Mouse (Mus musculus) G1E (cell line): ENCODE data around the gene Hk2. TPM values are rescaled to one million over a fixed set of nuclear protein-coding genes. Genes with fewer than 3 reads are reported as not detected.
"Not testable (repeated sequence)": the region's sequence is repeated elsewhere in the genome, so short reads cannot be mapped to it uniquely, and the experiment has no call there.

Source experiments
- ATAC-seq: 2 replicates; pipeline ENCODE4 v1.8.0; 2016; ENCODE audit warnings: mild to moderate bottlenecking; ENCODE audit not compliant: insufficient number of reproducible peaks, poor library complexity, low FRiP score, severe bottlenecking; ENCODE audit errors: extremely low read depth
- DNase-seq: peaks from one replicate; pipeline ENCODE4 v3.0.0; 2012; ENCODE audit warnings: low spot score
- H3K27me3 ChIP-seq: 2 replicates; pipeline ENCODE4 v1.6.1; 2012; ENCODE audit warnings: mild to moderate bottlenecking, low read length, inconsistent platforms; ENCODE audit not compliant: insufficient read depth
- H3K36me3 ChIP-seq: replicated peaks from 2 replicates; pipeline ENCODE3; 2012; ENCODE audit warnings: mild to moderate bottlenecking, inconsistent platforms
- H3K4me1 ChIP-seq: 2 replicates; pipeline ENCODE4 v1.6.1; 2012; ENCODE audit warnings: low read depth, low read length, inconsistent platforms, mixed read lengths; ENCODE audit not compliant: insufficient read depth
- H3K4me3 ChIP-seq: 2 replicates; pipeline ENCODE4 v1.5.1; 2012; ENCODE audit warnings: low read depth, mild to moderate bottlenecking, inconsistent platforms, low read length, moderate library complexity, mixed read lengths
- H3K9me3 ChIP-seq: replicated peaks from 2 replicates; pipeline ENCODE4 v1.6.1; 2012; ENCODE audit warnings: inconsistent platforms
- CTCF ChIP-seq: IDR thresholded peaks from 2 replicates; pipeline ENCODE4 v1.5.1; 2012; ENCODE audit warnings: low read depth, low read length, inconsistent platforms, mixed read lengths
- GATA1 ChIP-seq: IDR thresholded peaks from 2 replicates; pipeline ENCODE4 v1.6.1; 2012; ENCODE audit warnings: borderline replicate concordance, low read length, inconsistent platforms, mixed read lengths
- GATA2 ChIP-seq: IDR thresholded peaks from 2 replicates; pipeline ENCODE4 v1.6.1; 2012; ENCODE audit warnings: low read depth, low read length, inconsistent platforms, borderline replicate concordance
- POLR2AphosphoS5 ChIP-seq: IDR thresholded peaks from 2 replicates; pipeline ENCODE4 v1.6.1; 2012; ENCODE audit warnings: low read depth, low read length, inconsistent platforms; ENCODE audit not compliant: insufficient replicate concordance
- TAL1 ChIP-seq: conservative IDR thresholded peaks from 2 replicates; pipeline ENCODE4 v1.6.1; 2012; ENCODE audit warnings: low read depth, low read length, inconsistent platforms, mixed read lengths
- polyA plus RNA-seq: library from polyadenylated mRNA; stranded (reverse); fragments of >175 nt; gene quantifications from 2 replicates; pipeline ENCODE4 v1.2.3, GENCODE M21; 2012
- total RNA-seq, 2 experiments: library from RNA; stranded (forward) in 1 of 2; stranded (reverse) in 1 of 2; fragments of 200-1000 nt in 1 of 2; fragments of >200 nt in 1 of 2; fragmentation: Nextera tagmentation in 1 of 2; gene quantifications; 2 replicates each; pipeline ENCODE4 v1.2.3; 2014 to 2017

The Hk2 gene
- total and polyA plus RNA-seq, 3 experiments: 8.2 to 90.2 (median 52.4) TPM

GRCm38 (mm10) chr6:82699831-82700230 is 74.4 kb downstream of the Hk2 start:
- Histone ChIP-seq H3K4me3 (no peak overlapping the region), H3K9me3 (no peaks in the 10 kb centered on the region), H3K36me3 (no peaks in the 10 kb centered on the region), H3K27me3 (peaks cover 16% of the 10 kb centered on the region), H3K4me1 (peaks cover 8% of the 10 kb centered on the region)
- TF ChIP-seq TAL1: no peak
- TF ChIP-seq POLR2AphosphoS5: no peak
- TF ChIP-seq CTCF: no peak
- TF ChIP-seq GATA1: no peak
- no peak for TF ChIP-seq GATA2
- DNase-seq (no peak), ATAC-seq (no peak)

- Histone ChIP-seq H3K9me3 (no peaks in the 10 kb centered on the region), H3K36me3 (no peaks in the 10 kb centered on the region), H3K4me3 (no peak overlapping the region), H3K27me3 (peaks cover 12% of the 10 kb centered on the region), H3K4me1 (no peaks in the 10 kb centered on the region)
- ATAC-seq (no peak), DNase-seq (no peak)
- no peak for TF ChIP-seq POLR2AphosphoS5
- no peak for TF ChIP-seq TAL1
- TF ChIP-seq GATA2: no peak
- TF ChIP-seq CTCF: no peak
- TF ChIP-seq GATA1: no peak
These were observed 77.5 kb downstream of the Hk2 start for GRCm38 (mm10) chr6:82696736-82697135.

- Histone ChIP-seq H3K9me3 (no peaks in the 10 kb centered on the region), H3K36me3 (no peaks in the 10 kb centered on the region), H3K4me1 (no peaks in the 10 kb centered on the region), H3K27me3 (peaks cover 7% of the 10 kb centered on the region), H3K4me3 (no peak overlapping the region)
- ATAC-seq (no peak), DNase-seq (no peak)
- no peak for TF ChIP-seq CTCF
- TF ChIP-seq POLR2AphosphoS5: no peak
- TF ChIP-seq TAL1: no peak
- no peak for TF ChIP-seq GATA1
- no peak for TF ChIP-seq GATA2
These were observed 79.6 kb downstream of the Hk2 start for GRCm38 (mm10) chr6:82694668-82695067.

- Histone ChIP-seq H3K4me1 (no peaks in the 10 kb centered on the region), H3K27me3 (no peaks in the 10 kb centered on the region; the same call in 1 of the 2 replicates), H3K36me3 (no peaks in the 10 kb centered on the region), H3K4me3 (no peak overlapping the region), H3K9me3 (no peaks in the 10 kb centered on the region)
- DNase-seq: no peak
- TF ChIP-seq GATA2 (no peak), CTCF (no peak), GATA1 (no peak), POLR2AphosphoS5 (no peak), TAL1 (no peak)
- no peak for ATAC-seq
These were observed 84.8 kb downstream of the Hk2 start for GRCm38 (mm10) chr6:82689474-82689873.

GRCm38 (mm10) chr6:82688586-82688985 is 85.7 kb downstream of the Hk2 start:
- not testable (repeated sequence) for ATAC-seq, H3K36me3 ChIP-seq, H3K4me3 ChIP-seq, H3K27me3 ChIP-seq, H3K4me1 ChIP-seq, DNase-seq, H3K9me3 ChIP-seq

- Histone ChIP-seq H3K9me3 (0 out of 2 replicates have a peak, but pooled peaks cover 1% of the 10 kb centered on the region), H3K27me3 (no peaks in the 10 kb centered on the region), H3K36me3 (no peaks in the 10 kb centered on the region), H3K4me1 (no peaks in the 10 kb centered on the region), H3K4me3 (no peak overlapping the region)
- TF ChIP-seq POLR2AphosphoS5 (no peak), TAL1 (no peak), GATA2 (no peak), CTCF (no peak), GATA1 (no peak)
- ATAC-seq (no peak), DNase-seq (no peak)
These were observed 90.1 kb downstream of the Hk2 start for GRCm38 (mm10) chr6:82684136-82684535.

GRCm38 (mm10) chr6:82679286-82679685 is 95.0 kb downstream of the Hk2 start:
- not testable (repeated sequence) for H3K36me3 ChIP-seq, H3K4me1 ChIP-seq, H3K4me3 ChIP-seq, H3K27me3 ChIP-seq, ATAC-seq, DNase-seq, H3K9me3 ChIP-seq

GRCm38 (mm10) chr6:82677629-82678028 is 96.6 kb downstream of the Hk2 start:
- not testable (repeated sequence) for ATAC-seq, H3K27me3 ChIP-seq

More at GRCm38 (mm10) chr6:82677629-82678028, 96.6 kb downstream of the Hk2 start:
- H3K9me3 ChIP-seq, H3K36me3 ChIP-seq, H3K4me1 ChIP-seq, DNase-seq, H3K4me3 ChIP-seq: not testable (repeated sequence)
